Mouse (Mus musculus) bone marrow, adult 2 months (tissue): Measurements from ENCODE around the gene Polr3g.

ENCODE experiments used
- CTCF ChIP-seq: fragments of 200-500 bp; IDR thresholded peaks from 2 replicates; pipeline ENCODE4 v1.5.1; 2011; ENCODE audit warnings: low read length, control low read depth; ENCODE audit not compliant: control insufficient read depth, insufficient read depth
- POLR2A ChIP-seq: fragments of 200-500 bp; IDR thresholded peaks from 2 replicates; pipeline ENCODE4 v1.6.1; 2011; ENCODE audit warnings: low read depth, mild to moderate bottlenecking, control low read depth, low read length, borderline replicate concordance; ENCODE audit not compliant: control insufficient read depth

GRCm38 (mm10) chr13:81629395-81629794 lies 81.4 kb downstream of the Polr3g start:
- TF ChIP-seq POLR2A = no peak
- no peak for TF ChIP-seq CTCF
